Mouse (Mus musculus): ENCODE measurements around the gene Mphosph9.
"Not testable (repeated sequence)": the region's sequence is repeated elsewhere in the genome, so short reads cannot be mapped to it uniquely, and the experiment has no call there.

Gene Mphosph9

DNA sequence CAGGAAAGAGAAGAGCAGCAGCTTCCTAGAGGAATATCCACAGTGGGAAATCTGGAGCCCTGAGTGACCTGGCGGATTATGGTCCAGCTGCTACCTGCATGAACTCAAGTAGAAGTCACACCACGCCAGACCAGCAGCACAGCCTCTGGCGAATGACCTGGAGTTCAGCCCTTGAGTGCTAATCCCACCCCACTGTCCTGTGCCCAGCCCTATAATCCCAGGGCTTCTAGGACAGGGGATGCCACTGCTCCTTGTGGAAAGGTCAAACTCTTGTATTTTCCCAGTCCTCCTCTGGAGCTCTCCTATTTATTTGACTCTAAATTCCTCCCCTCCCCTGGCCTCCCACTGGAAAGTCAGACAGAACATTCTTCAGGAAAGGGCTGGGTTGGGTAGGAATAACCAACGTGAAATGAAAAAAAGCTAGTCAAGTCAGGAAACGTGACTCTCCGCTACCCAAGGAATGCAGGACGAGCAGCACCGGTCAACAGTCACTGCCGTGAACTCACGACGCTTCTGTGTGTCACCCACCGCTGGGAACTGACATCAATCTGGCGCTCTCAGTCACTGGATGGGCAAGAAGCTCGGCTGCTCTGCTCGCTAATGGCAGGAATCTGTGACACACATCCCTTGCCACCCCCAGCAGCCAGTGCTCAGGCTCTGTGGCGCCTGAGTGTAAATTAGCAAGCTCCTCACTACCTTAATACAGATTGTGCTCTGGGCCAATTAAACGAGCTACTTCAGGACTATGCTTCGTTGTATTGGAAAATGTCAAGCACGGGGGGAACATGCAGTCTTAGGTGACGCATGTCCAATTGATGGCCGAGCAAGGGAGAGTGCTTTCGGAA, 86.7 kb downstream of the Mphosph9 start:
- no peak for DNase-seq (ENCODE audit: low read depth, low spot score)

DNA sequence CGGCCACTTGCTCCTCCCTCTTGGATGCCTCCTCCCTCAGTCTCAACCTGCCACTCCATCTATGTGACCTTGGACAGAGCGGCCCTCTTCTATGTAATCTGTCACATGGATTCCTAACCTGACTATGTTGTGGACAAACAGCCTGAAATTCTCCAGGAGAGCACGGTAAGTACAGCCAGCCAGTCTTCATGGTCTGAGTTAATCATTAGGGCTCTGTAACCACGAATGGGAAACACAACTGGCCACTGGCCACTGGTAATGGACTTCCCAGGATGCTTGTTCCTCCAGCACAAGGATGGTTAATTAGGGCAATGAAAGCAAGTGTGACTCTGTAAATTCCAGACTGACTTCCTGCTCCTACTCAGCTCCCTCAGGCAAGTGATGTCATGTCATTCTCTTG, 91.6 kb downstream of the Mphosph9 start:
- DNase-seq (ENCODE audit: low read depth, low spot score): no peak

DNA sequence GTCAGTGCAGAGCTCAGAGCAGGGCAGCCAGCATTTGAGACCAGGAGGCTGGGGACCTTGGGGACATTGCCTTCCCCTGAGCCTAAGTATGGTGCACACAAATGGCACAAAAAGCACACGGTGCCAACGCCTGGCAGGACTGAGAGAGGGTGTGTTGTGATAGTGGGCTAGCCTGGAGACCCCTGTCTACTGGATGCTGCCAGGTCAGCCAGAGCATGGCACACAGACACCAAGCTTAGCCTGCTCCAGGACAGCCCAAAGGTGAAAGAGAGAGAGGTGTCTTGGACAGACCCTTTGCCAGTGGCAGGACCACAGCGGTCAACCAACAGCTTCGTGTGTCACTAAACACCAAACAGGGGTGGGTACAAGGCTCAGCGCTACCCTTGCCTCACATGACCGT, 93.0 kb downstream of the Mphosph9 start:
- no peak for DNase-seq (ENCODE audit: low read depth, low spot score)

DNA sequence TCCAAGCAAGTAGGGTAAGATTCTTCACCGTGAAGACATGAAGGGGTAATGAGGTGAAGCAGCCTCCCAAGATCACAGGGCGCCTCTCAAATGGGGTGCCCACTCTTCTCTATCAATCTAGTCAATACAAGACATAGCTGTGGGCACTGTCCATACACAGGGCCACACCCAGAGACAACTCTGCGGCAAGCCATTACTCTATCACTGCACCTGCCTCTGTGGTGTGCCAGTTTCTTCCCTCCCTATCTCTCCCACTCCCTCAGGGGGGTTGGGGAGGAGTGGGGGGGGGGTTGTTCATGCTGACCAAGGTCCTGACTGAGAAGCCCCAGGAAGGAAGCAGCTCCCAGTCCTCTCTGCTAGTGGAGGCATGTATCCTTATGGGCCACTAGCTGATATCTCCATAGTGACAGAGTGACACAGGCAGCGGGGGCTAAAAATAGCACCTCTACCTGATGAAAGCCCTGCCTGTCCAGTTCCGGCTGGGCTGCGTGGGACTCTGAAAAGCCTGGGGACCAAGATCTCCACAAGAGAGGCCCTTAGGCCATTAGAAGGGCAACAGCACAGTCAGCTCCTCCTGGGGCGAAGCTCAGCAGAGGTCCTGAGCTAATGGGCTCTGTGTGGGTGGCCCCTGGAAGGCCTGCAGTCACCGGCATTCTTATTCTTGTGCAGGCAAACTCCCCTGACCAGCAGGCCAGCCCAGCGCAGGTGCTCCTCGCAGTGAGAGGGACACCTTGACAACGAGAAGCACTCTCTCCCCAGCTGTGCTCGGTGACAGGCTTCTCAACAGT, 93.7 kb downstream of the Mphosph9 start:
- no peak for DNase-seq (ENCODE audit: low read depth, low spot score)

DNA sequence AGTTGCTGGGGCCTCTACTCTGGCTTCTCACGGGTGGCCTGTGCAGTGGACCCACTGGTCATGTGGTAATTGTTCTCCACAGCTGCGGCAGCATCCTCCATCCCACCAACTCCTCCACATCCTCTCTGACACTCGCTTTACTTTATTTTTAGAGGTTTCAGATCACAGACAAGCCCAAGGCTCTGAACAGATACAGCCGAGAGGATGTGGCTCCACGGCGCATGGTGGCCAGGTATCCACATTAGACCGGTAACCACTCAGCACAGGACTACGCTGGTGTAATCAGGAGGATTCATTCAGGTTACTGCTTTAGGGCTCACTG, 94.7 kb downstream of the Mphosph9 start:
- DNase-seq (ENCODE audit: low read depth, low spot score): no peak

DNA sequence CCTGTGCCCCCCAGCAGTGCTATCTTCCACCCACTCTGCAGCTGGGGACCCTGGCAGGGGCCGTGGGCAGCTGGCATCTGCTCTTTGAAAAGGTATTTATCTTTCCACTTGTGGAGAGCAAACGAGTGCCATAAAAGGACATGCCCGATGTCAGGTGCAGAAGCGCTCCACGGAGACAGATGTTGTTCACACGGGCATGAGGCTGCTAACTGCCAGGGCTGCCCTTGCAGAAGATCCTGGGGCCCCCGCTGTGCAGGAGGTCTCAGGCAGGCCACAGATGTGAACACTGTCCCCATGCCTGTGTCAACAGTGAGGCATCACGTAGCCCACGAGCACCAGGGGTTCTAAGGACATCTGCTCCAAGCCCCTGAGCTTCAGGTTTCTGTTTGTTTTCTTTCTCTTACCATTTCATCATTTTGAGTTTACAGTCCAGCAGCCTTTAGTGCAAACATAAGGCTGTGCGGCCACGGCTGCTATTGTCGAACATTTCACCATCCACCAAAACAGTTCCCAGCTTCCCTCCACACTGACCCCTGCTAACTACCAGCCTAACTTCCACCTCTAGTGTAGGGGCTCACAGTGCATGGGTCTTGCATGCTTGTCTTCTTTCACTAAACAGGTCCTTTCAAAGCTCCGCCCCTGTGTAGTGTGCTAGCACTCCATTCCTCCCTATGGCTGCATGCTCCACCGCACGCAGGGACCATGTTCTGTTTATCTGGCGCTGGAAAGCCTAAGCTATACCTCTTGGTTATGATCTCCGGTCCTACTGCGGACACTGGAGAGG, 95.2 kb downstream of the Mphosph9 start:
- DNase-seq (ENCODE audit: low read depth, low spot score): no peak

DNA sequence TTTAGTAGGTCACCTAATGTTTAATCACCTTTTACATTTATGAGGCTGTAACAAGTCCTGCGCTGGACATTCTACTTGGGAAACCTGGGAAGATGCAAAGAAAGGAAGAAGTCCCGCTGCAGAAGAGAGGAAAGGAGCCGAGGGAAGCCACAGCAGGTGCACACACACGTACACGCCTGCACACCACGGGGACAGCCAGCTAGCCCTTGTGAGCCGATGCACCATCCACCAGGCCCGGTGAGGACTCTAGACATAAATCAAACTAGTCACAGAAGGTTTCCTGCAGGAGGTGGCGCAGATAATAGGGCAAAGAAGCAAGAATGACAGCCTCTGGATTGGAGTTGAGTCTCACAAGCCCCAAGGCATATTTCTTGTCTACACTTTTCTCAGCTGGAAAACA, 97.3 kb downstream of the Mphosph9 start:
- no peak for DNase-seq (ENCODE audit: low read depth, low spot score)

DNA sequence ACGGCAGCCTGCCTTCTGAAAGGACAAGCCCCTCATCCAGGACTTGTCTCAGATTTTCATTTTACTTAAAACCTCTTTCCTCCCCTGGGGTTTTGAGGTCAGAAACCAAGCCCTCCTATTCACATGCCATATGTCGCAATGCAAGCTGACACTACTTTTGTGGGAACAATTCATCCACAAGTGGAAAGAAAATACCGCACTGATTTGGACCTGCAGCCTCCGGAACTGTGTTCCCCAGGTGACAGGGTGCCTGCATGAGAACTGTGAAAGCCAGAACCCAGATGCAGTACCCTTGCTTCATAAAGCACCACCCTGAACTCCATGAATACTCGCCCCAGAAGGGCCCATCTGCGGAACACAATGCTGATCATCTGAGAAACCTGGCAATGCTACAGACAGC, 100.6 kb downstream of the Mphosph9 start:
- DNase-seq (ENCODE audit: low read depth, low spot score): no peak

DNA sequence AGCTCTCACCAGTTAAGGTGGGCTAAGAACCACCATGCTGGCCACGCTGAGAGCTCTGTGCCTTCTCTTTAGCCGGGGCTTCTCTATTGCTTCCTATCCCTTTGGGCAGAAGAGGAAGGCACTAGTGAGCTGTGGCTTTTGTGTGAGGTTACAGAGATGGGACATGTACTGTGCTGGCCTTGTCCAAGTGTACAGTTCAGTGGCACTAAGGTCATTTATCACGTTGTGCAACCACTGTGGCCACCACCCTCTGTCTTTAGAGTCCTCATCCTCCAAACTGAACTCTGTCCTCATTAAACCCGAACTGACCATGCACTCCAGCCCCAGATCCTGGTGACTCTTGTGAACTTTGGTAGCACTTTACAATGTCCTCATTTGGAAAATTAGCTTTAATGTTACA, 101.3 kb downstream of the Mphosph9 start:
- DNase-seq (ENCODE audit: low read depth, low spot score): no peak

DNA sequence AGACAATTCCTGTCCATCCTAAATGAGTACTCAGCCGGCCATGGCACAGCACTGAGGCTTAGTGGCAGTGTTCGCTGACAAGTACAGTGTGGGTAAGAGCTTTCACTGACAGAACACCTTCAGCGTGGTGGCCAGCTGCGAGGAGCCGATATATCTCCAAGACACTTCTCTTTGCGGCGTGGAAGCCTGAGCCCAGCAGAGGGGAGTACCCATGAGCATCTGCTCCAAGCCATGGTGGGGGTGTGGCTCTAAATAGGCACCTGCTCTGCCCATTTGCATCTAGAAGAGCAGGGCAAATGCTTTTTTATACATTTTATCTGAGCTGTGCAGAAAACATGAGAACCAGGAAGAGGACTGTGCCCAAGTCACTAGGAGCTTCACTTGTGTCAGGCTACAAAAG, 101.9 kb downstream of the Mphosph9 start:
- DNase-seq (ENCODE audit: low read depth, low spot score): no peak

DNA sequence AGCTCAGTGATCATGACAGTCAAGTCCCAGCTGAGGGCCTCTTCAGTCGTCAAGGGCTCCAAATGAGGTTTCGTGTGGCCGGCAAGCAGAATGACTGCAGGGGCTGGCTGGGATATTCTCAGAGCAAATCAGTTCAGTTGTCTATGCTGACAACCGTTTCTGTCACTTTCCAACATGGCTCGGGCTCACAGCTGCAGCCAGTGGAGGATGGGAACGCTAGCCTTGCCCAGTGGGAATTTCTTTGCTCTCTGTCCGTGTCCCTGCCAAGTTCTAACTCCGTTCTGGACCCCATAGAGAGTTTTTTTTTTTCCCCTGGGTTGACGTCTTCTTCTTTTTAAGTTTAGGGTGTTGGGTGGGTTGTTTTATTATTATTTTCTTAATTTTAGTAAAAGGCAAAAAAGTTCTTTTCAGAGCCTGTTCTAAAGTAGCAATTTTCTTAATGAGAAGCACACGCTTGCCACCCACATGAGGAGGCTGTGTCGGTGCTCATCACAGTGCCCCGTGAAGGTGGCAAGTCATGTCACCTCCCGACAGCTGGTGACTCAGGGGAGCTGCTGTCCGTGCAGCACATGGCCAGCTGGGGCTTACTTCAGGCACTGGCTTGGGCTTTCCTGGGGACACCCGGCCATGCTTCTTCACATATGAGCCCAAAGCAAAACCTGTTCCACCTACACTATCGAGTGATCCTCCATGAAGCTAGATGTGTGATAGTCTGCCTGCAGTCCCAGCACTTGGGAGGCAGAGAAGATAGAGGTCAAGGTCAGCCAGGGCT, 103.3 kb downstream of the Mphosph9 start:
- no peak for DNase-seq (ENCODE audit: low read depth, low spot score)

DNA sequence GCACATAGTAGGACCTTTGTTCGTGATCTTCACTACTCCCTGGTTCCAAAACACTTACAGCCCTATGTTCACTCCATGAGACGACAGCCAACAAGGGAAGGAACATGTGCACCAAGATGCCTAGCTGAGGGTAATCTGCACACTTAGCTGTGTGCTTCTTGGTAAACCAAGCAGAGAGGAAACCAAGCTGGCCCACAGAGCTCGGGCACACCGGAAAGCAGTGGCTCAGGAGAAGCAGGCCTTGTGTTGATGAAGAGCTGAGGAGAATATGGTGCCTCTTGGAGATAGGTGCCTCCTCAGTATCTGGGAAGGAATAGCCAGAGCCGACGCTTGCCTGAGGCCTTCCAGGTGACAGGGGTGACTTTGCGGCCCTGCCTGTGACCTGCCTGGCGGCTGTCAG, 104.2 kb downstream of the Mphosph9 start:
- no peak for DNase-seq (ENCODE audit: low read depth, low spot score)

DNA sequence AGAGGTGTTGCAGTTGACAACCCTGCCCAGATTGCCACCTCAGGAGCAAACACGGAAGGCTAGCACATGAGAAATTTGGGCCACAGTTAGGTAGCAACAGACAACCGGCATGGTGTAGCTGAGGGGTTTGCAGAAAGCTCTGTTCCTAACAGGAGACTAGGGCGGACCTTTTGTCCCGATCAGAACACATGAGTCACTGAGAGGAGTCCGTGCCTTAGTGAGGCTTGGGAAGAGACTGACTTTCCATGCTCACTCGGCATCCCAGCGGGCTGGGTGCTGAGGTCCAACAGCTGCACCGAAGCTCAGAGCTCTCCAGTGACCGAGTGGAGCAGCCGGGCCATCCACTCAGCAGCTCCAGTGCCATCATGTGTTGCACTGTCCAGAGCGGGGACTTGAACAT, 105.1 kb downstream of the Mphosph9 start:
- DNase-seq (ENCODE audit: low read depth, low spot score): no peak

DNA sequence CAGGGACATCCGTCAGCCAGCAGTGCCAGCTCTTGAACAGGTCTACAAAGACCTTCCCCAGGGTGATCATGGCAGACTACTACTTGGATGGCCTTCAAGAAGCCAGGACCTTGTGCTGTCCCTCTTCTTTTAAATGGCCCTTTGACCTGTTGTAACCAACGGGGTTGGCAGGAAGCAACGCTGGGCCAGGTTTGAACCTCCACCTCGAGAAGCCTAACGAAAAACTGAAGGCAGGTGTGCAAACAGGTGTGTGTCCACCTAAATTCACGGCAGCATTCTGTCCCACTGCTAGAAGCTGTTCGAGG, 106.1 kb downstream of the Mphosph9 start:
- DNase-seq (ENCODE audit: low read depth, low spot score): no peak

DNA sequence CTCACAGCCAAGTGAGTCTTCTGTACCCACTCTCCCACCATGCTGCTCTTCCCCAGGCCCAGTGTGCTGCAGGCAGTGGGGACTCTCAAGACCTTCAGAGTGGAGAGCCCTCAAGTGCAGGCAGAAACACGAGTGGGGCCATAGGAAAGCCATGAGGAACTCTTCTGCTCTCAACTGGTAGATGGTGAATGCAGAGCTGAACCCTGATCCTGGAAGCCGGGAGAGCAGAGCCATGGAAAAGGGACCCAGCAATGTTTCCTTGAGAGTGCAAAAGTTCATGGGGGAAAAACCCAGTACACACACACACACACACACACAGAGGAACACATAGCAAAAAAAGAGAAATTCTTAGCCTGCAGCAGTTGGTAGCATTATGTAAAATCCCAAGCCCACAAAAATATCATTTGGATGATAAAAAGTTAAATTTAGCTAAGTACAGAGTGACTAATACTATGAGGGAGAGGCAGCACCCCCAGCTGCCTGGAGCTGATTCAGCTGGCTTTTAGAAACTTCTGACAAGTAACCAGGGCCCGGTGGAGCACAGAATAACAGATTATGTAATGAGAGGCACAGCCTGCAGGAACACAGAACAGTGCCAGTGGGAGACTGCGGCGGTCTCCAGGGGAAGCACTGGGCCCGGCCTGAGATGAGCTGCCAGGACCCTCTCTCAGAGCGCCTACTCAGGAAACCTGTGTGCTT, 106.6 kb downstream of the Mphosph9 start:
- peak; percentile 98 for DNase-seq (ENCODE audit: low read depth, low spot score)

DNA sequence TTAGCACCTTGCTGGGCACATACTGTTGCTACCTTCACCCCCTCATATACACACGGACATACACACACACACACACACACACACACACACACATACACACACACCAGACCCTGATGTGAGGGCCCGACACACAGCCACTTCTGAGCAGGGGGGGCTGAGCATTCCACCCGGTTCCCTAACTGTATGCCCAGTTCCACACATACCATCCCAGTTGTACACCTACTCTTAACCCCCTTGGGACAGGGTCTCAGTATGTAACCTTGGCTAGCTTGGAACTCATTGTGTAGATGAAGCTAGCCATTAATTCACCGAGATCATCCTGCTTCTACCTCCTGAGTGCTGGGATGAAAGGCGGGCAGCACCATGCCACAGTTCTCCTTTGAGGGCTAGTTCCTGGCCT, 107.2 kb downstream of the Mphosph9 start:
- no peak for DNase-seq (ENCODE audit: low read depth, low spot score)

DNA sequence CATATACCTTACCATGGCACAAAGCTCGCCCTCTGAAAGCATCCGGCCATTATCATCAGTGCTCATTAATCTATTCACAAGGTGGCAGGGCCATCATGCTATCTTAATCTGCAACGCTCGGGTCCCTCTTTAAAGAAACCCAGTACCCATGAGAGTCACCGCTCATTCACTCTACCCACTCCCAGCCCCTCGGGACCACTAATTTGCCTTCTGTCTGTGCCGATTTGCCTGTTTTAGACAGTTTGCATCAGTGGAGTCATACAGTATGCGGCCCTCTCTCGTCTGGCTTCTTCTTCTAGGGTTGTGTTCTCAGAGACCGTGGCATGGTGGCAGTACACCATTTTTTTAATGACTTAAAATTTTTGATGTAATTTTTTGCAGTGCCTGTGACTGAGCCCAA, 108.3 kb downstream of the Mphosph9 start:
- DNase-seq (ENCODE audit: low read depth, low spot score): no peak

DNA sequence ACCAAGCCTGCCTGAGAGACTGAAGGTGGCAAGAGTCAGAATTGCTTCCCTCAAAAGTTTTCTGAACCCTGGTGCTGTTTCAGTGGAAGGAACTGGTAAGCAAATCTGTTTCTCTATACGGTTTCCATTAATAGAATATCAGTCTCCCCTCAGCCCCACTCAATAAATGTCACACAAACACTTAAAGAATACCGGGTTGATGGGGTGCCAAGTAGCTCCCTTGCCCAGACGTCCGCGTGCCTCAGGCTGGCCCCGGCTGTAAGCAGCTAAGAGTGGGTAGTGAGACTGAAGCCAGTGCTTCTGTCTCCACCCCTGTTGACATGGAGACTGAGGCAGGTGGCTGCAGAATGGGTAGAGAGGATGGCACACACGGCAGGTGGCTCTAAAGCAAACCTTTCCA, 108.8 kb downstream of the Mphosph9 start:
- DNase-seq (ENCODE audit: low read depth, low spot score): no peak

DNA sequence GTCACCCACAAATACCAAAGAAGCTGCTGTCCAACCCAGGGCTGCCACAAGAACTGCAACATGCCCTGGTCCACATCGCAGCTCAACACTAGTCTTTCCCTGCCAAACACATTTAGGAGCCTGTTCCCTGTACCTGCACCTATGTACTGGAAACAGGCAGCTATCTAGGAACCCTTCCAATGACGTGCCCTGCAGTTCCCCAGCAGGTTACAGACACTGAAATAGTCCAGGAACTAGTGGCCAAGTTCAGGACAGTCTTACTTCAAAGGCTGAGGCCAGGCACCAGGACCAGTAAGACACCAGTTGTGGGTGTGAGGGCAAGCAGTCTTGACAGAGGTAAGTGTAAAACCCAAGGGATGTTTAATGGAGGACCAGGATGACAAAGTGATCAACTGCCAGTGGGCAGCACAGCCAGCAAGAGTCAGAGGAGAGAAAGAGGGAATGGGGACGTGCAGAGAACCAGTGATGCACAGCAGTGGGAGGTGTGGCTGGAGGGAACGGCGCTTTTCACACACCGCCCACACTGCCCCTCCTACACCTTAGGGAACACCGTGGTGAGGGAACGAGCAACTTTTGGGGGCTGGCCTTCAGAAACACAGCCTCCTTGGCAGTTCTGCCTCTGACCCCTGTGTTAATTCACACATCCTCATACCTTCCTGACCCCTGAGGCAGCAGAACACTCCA, 110.1 kb downstream of the Mphosph9 start:
- DNase-seq (ENCODE audit: low read depth, low spot score): peak; percentile 83

DNA sequence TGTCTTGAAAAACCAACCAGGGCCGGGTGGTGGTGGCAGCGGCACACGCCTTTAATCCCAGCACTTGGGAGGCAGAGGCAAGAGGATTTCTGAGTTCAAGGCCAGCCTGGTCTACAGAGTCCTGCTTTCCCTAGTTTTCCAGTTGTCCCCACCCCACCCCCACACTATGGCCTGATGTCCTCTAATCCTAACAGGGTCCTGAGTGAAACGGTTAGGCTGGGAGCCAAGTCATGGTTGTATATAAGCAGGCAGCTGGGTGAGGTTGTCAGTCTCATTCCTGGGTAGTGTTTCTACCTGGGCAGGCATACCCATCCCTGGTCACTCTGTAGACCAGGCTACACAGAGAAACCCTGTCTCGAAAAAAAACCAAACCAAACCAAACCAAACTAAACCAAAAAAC, 110.7 kb downstream of the Mphosph9 start:
- not testable (repeated sequence) for DNase-seq (ENCODE audit: low read depth, low spot score)

DNA sequence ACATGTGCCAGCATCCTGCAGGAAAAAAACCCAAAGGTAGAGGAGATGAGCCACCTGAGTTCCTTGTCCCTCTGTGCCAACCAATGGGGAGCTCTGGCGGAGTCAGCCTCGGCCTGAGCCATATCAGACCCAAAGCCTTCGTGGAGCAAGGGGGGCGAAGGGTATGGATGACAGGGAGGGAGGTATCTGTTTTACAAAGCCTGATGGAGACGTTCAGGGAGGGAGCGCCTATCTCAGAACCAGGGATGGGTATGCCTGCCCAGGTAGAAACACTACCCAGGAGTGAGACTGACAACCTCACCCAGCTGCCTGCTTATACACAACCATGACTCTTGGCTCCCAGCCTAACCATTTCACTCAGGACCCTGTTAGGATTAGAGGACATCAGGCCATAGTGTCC, 111.4 kb downstream of the Mphosph9 start:
- no peak for DNase-seq (ENCODE audit: low read depth, low spot score)

Measured in telencephalon, adult 2 months (tissue).